Mouse (Mus musculus): ENCODE data around the gene Ppp1r12b.

DNA sequence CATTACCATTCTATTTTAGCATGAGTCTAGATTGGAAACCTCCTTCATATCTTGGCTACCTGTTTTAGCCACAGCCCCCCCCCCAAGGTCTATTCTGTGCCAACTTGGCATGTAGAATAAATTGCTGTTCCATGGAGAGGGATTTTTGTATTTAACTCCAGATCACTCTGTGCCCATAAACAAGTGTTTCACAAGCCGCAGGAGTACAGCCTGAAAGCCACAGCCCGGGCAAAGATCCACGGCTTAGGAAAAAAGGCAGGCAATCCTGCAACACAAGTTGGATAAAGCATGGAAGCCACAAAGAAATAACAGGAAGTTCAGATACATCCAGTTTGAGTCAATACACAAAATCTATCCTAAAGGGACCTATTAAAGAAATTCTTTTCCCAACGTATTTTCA is 42.2 kb downstream of the Ppp1r12b start:
- TF ChIP-seq CTCF (IDR thresholded peaks at IDR 0.05; ENCODE audit: low read depth) = no peak
- TF ChIP-seq EP300 (optimal IDR thresholded peaks at IDR 0.05) = no peak
